Mouse (Mus musculus): ENCODE results near the gene Zbtb8a. TPM values are rescaled to one million over a fixed set of nuclear protein-coding genes. Genes with fewer than 3 reads are reported as not detected.
A peak's percentile ranks its signal among the peaks of the same experiment; 100 is the strongest.

Gene Zbtb8a
- polyA plus RNA-seq, 1 experiment = 20.7 TPM

GRCm38 (mm10) chr4:129351111-129351510 lies 26.8 kb downstream of the Zbtb8a start:
- peaks cover 24% of the 10 kb centered on the region for H3K36me3 ChIP-seq (ENCODE audit: control insufficient read depth, insufficient read depth, low read length, poor library complexity, severe bottlenecking)
- no peaks in the 10 kb centered on the region for H3K4me1 ChIP-seq (ENCODE audit: control insufficient read depth, insufficient read depth, low read length)
- H3K9ac ChIP-seq (ENCODE audit: low read depth, poor library complexity, severe bottlenecking) = no peak overlapping the region
- H3K27ac ChIP-seq (ENCODE audit: insufficient read depth, low read length) = peak overlapping the region; percentile 55
- no peak for TF ChIP-seq CTCF (IDR thresholded peaks at IDR 0.05; ENCODE audit: low read depth, low read length)
- TF ChIP-seq POLR2A (IDR thresholded peaks at IDR 0.05; ENCODE audit: insufficient read depth, low read length) = no peak
- TF ChIP-seq EP300 (IDR thresholded peaks at IDR 0.05; ENCODE audit: insufficient read depth, low read depth, low read length) = no peak
- H3K9me3 ChIP-seq (replicated peaks; ENCODE audit: control insufficient read depth, insufficient read depth, low read length, poor library complexity, severe bottlenecking) = no peaks in the 10 kb centered on the region
- H3K4me3 ChIP-seq (ENCODE audit: low read depth, low read length) = no peak overlapping the region
- no peaks in the 10 kb centered on the region for H3K27me3 ChIP-seq (ENCODE audit: control insufficient read depth, insufficient read depth, low read length, poor library complexity, severe bottlenecking)

GRCm38 (mm10) chr4:129350644-129351043 lies 27.3 kb downstream of the Zbtb8a start:
- Histone ChIP-seq H3K27ac (ENCODE audit: insufficient read depth, low read length) (0 out of 2 replicates have a peak overlapping the region, but pooled peaks have one; percentile 55), H3K9ac (ENCODE audit: low read depth, poor library complexity, severe bottlenecking) (no peak overlapping the region), H3K4me1 (ENCODE audit: control insufficient read depth, insufficient read depth, low read length) (no peaks in the 10 kb centered on the region), H3K4me3 (ENCODE audit: low read depth, low read length) (no peak overlapping the region), H3K36me3 (ENCODE audit: control insufficient read depth, insufficient read depth, low read length, poor library complexity, severe bottlenecking) (peaks cover 23% of the 10 kb centered on the region), H3K9me3 (replicated peaks; ENCODE audit: control insufficient read depth, insufficient read depth, low read length, poor library complexity, severe bottlenecking) (no peaks in the 10 kb centered on the region), H3K27me3 (ENCODE audit: control insufficient read depth, insufficient read depth, low read length, poor library complexity, severe bottlenecking) (no peaks in the 10 kb centered on the region)
- TF ChIP-seq POLR2A (IDR thresholded peaks at IDR 0.05; ENCODE audit: insufficient read depth, low read length) (no peak), EP300 (IDR thresholded peaks at IDR 0.05; ENCODE audit: insufficient read depth, low read depth, low read length) (no peak), CTCF (IDR thresholded peaks at IDR 0.05; ENCODE audit: low read depth, low read length) (peak; percentile 88)

GRCm38 (mm10) chr4:129346481-129347154 lies 31.3 kb downstream of the Zbtb8a start:
- H3K36me3 ChIP-seq (ENCODE audit: control insufficient read depth, insufficient read depth, low read length, poor library complexity, severe bottlenecking) = peaks cover 25% of the 10 kb centered on the region

DNA sequence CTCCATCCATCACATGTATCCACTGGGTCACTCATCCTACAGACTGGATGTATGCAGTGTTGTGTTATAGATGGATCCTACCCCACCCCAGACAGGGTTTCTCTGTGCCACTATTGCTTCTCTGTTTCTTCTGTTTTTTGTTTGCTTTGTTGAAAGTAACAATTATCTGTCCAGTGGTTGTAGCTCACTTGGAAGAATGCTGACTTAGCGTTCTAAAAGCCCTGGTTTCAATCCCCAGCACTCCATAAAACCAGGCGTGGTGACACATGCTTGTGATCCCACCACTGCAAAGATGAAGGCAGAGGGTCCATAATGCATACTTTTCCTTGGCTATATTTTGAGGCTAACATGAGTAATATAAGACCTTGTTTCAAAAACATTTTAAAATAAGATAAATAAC lies 35.2 kb downstream of the Zbtb8a start:
- Histone ChIP-seq H3K36me3 (ENCODE audit: control insufficient read depth, insufficient read depth, low read length, poor library complexity, severe bottlenecking) (peaks cover 31% of the 10 kb centered on the region), H3K4me1 (ENCODE audit: control insufficient read depth, insufficient read depth, low read length) (no peaks in the 10 kb centered on the region), H3K27me3 (ENCODE audit: control insufficient read depth, insufficient read depth, low read length, poor library complexity, severe bottlenecking) (no peaks in the 10 kb centered on the region), H3K4me3 (ENCODE audit: low read depth, low read length) (no peak overlapping the region), H3K27ac (ENCODE audit: insufficient read depth, low read length) (no peak overlapping the region), H3K9ac (ENCODE audit: low read depth, poor library complexity, severe bottlenecking) (no peak overlapping the region), H3K9me3 (replicated peaks; ENCODE audit: control insufficient read depth, insufficient read depth, low read length, poor library complexity, severe bottlenecking) (no peaks in the 10 kb centered on the region)
- TF ChIP-seq POLR2A (IDR thresholded peaks at IDR 0.05; ENCODE audit: insufficient read depth, low read length) (no peak), EP300 (IDR thresholded peaks at IDR 0.05; ENCODE audit: insufficient read depth, low read depth, low read length) (no peak), CTCF (IDR thresholded peaks at IDR 0.05; ENCODE audit: low read depth, low read length) (no peak)

More at GRCm38 (mm10) chr4:129346481-129347154, 31.3 kb downstream of the Zbtb8a start:
- Histone ChIP-seq H3K9me3 (replicated peaks; ENCODE audit: control insufficient read depth, insufficient read depth, low read length, poor library complexity, severe bottlenecking) (no peaks in the 10 kb centered on the region), H3K9ac (ENCODE audit: low read depth, poor library complexity, severe bottlenecking) (no peak overlapping the region), H3K27me3 (ENCODE audit: control insufficient read depth, insufficient read depth, low read length, poor library complexity, severe bottlenecking) (no peaks in the 10 kb centered on the region), H3K4me1 (ENCODE audit: control insufficient read depth, insufficient read depth, low read length) (no peaks in the 10 kb centered on the region), H3K27ac (ENCODE audit: insufficient read depth, low read length) (no peak overlapping the region), H3K4me3 (ENCODE audit: low read depth, low read length) (no peak overlapping the region)
- TF ChIP-seq EP300 (IDR thresholded peaks at IDR 0.05; ENCODE audit: insufficient read depth, low read depth, low read length) = no peak
- no peak for TF ChIP-seq CTCF (IDR thresholded peaks at IDR 0.05; ENCODE audit: low read depth, low read length)
- TF ChIP-seq POLR2A (IDR thresholded peaks at IDR 0.05; ENCODE audit: insufficient read depth, low read length) = no peak

DNA sequence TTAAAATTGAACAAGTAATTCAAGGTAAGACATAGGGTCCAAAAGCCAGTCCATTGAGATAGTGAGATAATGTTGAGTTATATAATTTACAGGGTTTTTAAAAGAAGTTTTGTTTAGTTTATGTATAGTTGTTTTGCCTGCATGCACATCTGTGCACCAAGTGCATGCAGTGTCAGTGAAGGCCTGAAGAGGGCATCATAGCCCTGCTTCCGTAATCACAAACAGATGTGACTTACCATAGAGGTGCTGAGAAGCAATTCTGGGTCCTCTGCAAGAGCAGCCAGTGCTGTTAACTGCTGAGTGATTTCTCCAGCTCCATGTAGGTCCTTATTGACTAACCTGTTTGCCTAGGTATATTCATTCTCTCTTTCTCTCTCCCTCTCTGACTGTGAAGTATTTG lies 36.0 kb downstream of the Zbtb8a start:
- Histone ChIP-seq H3K27ac (ENCODE audit: insufficient read depth, low read length) (no peak overlapping the region), H3K9ac (ENCODE audit: low read depth, poor library complexity, severe bottlenecking) (no peak overlapping the region), H3K4me3 (ENCODE audit: low read depth, low read length) (no peak overlapping the region), H3K9me3 (replicated peaks; ENCODE audit: control insufficient read depth, insufficient read depth, low read length, poor library complexity, severe bottlenecking) (no peaks in the 10 kb centered on the region), H3K4me1 (ENCODE audit: control insufficient read depth, insufficient read depth, low read length) (no peaks in the 10 kb centered on the region), H3K27me3 (ENCODE audit: control insufficient read depth, insufficient read depth, low read length, poor library complexity, severe bottlenecking) (no peaks in the 10 kb centered on the region), H3K36me3 (ENCODE audit: control insufficient read depth, insufficient read depth, low read length, poor library complexity, severe bottlenecking) (peaks cover 31% of the 10 kb centered on the region)
- TF ChIP-seq CTCF (IDR thresholded peaks at IDR 0.05; ENCODE audit: low read depth, low read length) = peak; percentile 44
- no peak for TF ChIP-seq EP300 (IDR thresholded peaks at IDR 0.05; ENCODE audit: insufficient read depth, low read depth, low read length)
- no peak for TF ChIP-seq POLR2A (IDR thresholded peaks at IDR 0.05; ENCODE audit: insufficient read depth, low read length)

- Histone ChIP-seq H3K4me1 (ENCODE audit: control insufficient read depth, insufficient read depth, low read length) (no peaks in the 10 kb centered on the region), H3K27ac (ENCODE audit: insufficient read depth, low read length) (no peak overlapping the region), H3K36me3 (ENCODE audit: control insufficient read depth, insufficient read depth, low read length, poor library complexity, severe bottlenecking) (peaks cover 28% of the 10 kb centered on the region), H3K4me3 (ENCODE audit: low read depth, low read length) (no peak overlapping the region), H3K9me3 (replicated peaks; ENCODE audit: control insufficient read depth, insufficient read depth, low read length, poor library complexity, severe bottlenecking) (no peaks in the 10 kb centered on the region), H3K27me3 (ENCODE audit: control insufficient read depth, insufficient read depth, low read length, poor library complexity, severe bottlenecking) (no peaks in the 10 kb centered on the region), H3K9ac (ENCODE audit: low read depth, poor library complexity, severe bottlenecking) (no peak overlapping the region)
- TF ChIP-seq EP300 (IDR thresholded peaks at IDR 0.05; ENCODE audit: insufficient read depth, low read depth, low read length) (no peak), POLR2A (IDR thresholded peaks at IDR 0.05; ENCODE audit: insufficient read depth, low read length) (no peak), CTCF (IDR thresholded peaks at IDR 0.05; ENCODE audit: low read depth, low read length) (no peak)
These were observed 38.2 kb downstream of the Zbtb8a start for GRCm38 (mm10) chr4:129339743-129340142.
